Mouse (Mus musculus): Measurements from ENCODE around the gene Lrp4.

The Lrp4 gene

DNA sequence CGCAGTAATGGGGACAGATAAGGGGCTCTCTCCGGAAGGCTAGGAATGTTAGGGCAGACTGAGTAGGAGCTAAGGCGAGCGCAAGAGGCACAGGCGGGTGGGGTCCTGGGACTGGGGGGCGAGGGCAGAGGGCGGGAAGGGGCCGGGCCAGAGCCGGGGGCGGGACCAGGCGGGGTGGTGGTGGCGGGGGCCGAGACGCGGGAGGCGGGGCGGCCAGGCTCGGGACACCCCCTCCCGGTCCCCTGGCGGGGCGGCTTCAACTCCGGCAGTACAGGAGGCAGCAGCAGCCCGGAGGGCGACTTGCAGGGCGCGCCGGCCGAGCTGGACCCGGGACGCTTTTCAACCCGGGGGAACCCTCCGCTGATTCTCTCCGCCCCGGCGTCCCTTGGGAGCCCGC, at the start of gene Lrp4:
Lrp4 (plus strand) TSS at position 253 of the 397 bp plus-strand sequence.
- DNase-seq (ENCODE audit: low spot score in 2 of 2), result peak in 1 of 2 experiments; percentile 73

DNA sequence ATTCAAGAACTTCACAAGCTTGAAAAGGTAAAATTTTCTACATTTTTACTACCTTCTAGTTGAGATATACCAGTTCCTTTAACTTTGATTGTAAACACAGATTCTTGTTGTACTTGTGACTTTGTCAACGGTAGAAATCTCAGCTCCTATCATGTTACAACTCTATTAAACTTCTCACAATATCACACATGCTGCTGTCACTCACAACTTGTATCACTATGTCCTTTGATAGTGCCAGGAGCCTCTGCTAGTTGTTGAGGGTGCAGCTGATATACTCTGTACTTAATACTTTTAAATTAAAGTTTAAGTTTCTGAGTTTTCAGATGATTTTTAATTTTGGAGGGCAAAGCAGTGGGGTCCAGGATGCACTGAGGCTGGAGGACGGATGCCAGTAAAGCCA, 49.3 kb upstream of the Lrp4 start:
- no peak for DNase-seq (ENCODE audit: low spot score in 2 of 2)

DNA sequence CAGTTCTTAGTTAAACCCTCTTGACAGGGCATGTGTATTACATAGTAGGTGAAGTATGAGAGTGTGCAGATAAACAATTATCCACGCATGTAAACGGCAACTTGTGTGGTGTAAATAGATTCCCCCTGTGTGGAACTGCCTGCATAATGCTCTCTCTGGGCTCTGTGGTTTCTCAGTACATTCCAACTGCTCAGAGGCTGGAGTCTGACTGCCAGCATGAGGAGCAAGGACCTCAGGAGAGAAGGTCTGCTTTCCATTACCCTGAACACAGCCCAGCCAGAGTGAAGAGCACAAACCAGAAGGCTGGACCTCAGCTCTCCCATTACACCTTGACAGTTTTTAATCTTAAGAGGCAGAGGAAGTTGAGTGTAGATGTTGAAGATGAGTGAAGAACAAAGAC, 45.8 kb upstream of the Lrp4 start:
- no peak for DNase-seq (ENCODE audit: low spot score in 2 of 2)

DNA sequence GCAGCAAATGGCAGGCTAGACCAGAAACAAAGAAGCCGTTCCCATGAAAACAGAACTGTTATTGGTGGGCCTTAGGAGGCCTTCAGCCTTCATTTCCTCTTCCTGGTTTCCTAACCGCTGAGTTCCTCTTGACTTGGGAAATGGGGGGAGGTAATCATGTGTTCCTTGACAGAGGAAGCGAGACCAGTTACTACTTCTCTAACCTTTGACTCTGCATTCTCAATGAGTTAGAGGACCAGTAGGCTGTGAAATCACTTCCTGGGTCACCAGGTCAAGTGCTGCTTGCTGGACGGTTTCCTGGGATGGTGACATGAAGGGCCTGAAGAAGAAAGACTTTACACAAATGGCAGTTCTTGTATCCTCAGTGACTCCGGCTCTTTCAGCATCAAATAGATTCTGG, 45.0 kb upstream of the Lrp4 start:
- no peak for DNase-seq (ENCODE audit: low spot score in 2 of 2)

DNA sequence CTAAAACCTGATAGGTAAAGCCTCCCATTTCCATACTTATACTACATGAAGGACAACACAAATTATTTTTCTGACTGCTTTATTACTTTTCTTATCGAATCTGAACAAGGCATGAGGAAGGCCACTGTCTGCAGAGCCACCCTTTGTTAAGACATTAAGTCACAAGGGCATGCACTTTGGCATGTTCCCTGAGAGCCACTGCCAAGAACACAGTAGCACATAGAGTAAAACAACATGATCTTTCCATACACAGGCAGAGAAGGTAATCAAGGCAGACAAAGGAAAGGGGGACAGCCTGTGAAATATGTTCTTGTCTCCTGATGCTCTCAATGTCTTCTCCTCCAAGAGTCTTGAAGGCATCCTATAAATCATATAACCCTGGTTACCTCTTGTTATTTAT, 43.5 kb upstream of the Lrp4 start:
- DNase-seq (ENCODE audit: low spot score in 2 of 2), result no peak

DNA sequence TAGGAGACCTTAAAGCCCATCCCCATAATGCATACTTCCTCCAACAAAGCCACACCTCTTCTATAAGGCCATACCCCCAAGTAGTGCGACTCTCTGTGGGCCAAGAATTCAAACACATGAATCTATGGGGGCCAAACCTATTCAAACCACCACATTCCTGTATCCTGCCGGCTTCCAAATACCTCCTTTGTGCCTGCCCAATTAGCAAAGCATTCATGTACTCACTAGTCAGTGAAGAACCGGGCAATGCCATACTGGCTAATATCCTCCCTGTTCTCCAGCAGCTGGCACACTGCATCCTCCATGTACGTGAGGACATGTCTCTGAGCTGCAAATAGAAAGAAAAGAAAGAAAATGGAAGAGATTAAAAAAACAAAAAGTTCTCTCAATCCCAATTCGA, 35.7 kb upstream of the Lrp4 start:
- DNase-seq (ENCODE audit: low spot score in 2 of 2), result no peak

DNA sequence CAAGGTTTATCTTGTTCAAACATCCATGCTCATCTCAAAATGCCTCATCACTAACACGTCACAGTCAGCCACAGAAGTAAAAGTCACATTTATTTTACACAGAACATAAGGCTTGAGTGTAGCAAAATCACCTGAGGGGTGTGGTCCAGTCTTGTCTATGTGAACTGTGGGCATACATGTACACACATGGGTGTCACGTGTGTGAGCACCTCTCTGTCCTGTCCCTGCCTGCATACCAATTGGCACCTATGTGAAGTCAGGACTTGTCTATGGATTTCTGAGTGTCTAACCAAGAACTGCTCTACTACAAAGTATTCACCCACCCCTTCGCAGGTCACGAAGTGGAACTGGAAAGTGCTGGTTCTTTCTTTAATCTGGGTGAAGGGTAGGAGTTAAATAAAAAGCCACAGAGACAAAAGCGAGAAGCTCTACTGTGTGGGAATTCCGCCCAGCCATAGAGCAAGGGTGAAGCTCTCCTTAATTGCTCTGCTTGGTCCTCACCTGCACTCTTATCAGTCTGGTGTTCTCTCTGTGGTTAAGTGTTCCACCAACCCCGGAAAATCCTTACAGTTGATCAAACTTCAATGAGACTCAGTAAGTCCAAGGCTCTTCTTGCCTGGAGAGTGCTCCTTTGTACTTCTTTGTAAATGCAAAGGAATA, 33.1 kb upstream of the Lrp4 start:
- no peak for DNase-seq (ENCODE audit: low spot score in 2 of 2)

DNA sequence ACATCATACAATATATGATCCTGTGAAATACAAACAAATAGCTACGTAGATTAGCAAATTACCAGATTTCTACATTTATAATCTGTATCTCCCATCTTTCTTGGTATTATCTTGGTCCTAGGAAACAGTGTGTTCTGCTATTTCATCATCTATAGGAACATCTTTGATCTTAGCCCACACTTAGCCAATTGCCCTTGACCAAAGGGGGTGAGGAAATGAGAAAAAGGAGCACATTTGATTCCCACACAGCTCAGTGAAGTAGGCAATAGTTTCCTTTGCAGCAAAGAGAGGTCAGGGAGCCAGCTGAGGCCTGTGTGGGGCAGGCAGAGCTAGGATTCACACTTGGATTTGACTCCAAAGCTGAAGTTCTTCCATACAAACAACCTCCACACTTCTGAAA, 31.0 kb upstream of the Lrp4 start:
- no peak for DNase-seq (ENCODE audit: low spot score in 2 of 2)

DNA sequence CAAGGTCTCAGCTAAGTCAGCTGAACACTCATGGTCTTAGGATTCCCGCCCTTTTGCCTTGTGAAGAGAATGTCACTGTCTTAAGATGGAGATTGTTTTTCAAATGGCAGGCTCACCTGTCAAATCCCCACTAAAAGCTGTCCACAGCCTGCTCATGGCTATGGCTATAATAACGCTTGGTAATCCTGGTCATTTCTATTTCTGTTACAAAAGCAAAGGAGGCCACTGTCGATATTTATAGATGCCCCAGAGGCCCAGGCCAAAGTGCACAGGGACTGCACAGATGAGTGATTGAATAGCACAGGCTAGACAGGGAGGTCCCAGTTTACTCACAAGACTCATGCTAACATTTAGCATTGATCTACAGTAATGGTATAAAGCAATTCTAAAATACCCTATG, 28.2 kb upstream of the Lrp4 start:
- no peak for DNase-seq (ENCODE audit: low spot score in 2 of 2)

DNA sequence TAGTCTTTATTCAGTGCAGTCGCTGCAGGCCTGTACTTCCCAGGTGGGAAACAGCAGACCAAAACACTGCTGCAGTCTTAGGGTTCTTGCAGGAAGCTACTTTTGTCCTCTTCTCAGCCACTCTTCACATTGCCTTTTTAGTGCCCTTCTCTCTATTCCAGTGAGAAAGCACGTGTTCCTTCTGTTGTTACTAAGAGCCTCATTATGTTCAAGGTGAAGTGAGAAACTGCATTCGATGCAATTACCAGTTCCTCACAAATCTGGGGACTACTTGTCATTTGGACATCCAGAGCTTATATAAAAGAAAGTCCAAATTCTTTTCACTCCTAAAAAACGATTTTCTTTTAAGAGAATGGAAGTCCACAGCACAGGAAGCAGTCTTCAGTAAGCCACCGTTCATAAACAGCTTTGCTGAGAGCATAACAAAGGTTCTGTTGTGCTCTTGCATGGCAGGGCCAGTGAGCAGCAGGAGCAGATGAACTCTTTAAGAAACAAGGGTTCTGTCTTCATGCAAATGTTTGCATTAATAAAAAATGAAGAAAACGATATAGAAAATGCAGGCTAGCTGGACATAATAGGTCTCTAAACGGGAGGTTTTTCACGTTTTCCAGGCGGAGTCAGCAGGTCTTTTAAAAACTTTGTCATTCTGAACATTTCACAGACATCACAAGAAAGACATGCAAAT, 27.3 kb upstream of the Lrp4 start:
- no peak for DNase-seq (ENCODE audit: low spot score in 2 of 2)

DNA sequence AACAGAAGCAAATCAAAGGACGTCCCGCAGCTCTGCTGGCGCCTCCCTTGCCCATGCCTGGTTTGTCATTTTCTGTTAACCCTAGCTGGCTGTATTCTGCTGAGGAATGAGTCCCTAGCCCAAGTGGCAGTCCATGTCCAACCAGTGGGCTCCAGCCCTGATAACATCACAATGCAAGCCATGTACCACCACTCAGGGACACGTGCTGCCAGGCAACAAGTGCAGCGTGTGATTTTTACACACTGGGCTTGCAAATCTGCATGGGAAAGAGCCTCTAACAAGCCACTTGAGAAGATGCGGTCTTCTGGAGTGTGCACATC, 26.8 kb upstream of the Lrp4 start:
- no peak for DNase-seq (ENCODE audit: low spot score in 2 of 2)

DNA sequence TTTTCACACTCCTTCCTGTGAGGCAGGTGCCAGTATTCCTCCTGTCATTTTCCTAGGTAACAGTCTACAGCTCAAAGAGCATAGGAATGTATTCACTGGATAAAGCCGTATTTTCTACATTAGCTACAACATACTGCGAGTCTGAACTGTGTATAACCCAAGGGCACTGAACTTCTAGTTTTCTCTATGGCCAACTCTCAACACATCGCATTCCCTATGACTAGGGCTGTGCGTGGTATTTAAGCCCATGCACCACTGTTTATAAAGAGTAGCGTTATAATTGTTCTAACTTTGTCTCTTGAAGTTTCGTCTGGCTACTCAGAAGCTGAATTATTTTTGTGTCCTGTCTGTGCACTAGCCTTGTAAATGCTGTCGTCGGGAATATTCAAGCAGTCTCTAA, 20.6 kb upstream of the Lrp4 start:
- no peak for DNase-seq (ENCODE audit: low spot score in 2 of 2)

DNA sequence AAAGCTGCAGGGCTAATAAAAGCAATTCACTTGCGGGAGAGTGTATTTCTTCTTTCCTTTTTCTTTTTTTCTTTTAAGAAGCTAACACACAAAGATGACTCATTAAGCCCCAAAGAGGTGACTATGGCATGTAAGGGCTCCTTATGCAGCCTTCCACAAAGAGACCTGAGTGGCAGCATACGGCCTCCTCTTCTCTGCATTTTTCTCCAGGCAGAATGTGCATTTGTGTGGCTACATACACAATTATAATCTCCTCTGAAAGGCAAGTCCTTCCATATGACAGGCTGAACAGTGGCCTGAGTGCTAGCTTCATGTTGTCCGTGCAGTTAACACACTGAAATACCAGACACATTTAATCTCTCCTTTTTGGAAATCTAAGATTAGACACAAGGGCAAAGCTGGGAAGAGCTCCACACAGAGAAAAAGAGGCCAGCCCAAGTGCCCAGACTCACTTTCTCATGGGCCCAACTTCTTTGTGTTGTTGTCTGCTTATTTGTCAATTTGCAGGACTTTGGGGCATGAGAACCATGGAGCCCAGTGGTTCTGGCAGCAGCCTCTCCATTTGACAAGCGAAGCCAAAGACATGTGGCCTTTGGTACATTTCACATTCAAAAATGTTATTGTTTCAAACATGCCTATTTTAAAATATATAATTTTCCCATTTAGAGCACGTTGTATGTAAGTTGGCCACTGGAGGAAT, 20.0 kb upstream of the Lrp4 start:
- no peak for DNase-seq (ENCODE audit: low spot score in 2 of 2)

DNA sequence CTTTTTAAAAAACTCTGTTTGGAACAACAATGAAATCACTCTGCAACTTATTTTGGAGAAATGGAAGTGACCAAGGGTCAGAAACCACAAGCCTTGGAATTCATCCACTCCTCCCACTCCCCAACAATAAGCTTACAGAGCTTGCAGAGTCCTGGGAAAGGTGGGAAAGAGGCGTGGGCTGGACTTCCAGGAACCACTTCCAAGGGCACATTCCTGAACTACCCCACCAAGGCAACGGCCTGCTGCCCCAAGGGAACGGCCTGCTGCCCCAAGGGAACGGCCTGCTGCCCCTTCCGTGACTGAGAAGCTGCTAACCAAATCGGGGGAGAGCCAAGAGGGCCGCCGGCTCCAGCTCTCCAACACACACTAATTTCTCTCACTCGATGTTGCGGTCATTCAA, 18.0 kb upstream of the Lrp4 start:
- no peak for DNase-seq (ENCODE audit: low spot score in 2 of 2)

DNA sequence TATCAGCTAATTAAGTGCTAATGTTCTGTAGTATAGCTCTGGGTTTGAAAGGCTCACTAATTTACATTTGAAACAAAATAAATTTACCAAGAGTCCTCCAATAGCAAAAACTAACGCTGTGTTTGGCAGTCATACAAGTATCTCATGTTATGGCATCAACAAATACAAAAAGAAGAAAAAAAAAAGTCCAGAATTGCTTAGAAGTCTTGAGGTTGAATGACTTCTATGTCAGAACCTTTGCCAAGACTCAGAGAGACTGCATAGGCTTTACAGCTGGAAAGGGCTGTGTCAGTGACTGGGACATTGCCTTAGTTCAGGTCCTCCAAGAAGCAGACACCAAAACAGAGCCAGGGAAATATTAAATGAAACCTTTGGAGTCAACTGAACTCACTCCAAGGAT, 17.4 kb upstream of the Lrp4 start:
- no peak for DNase-seq (ENCODE audit: low spot score in 2 of 2)

DNA sequence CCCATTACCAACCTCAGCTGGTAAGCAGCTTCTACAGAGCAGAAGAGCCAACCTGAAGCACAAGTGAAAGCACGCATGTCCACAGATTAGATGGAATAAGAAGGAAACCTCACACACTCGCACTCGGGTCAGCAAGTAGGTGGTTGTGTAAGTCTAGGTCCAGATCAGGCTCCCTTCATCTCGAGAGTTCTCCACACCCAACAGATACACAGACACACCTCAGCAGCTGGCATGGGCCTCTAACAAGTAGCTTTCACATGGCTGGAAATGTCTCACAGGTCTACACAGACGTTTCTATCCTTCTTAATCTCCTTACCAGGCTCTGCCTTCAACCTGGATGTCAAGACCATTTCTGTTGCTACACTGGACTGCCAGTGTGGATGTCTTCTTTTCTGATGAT, 16.6 kb upstream of the Lrp4 start:
- no peak for DNase-seq (ENCODE audit: low spot score in 2 of 2)

DNA sequence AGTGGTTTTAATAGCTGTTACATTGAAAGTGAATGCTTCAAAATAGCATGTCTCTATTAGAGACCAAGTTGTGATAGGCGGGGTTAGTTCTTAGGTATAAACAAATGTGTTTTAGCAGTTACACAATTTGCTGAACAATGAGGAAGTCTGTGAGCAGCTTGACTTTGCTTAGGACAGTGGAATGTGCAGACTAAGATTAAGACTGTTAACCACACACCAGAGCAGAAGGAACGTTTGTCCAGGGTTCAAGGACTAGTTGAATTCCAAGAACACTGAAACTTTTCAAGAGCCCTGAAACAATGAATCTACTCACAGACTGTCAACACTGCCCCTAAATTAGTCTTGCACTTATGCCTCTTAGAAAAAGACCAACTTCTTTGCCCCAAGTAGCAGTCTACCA, 15.6 kb upstream of the Lrp4 start:
- DNase-seq (ENCODE audit: low spot score in 2 of 2), result no peak

DNA sequence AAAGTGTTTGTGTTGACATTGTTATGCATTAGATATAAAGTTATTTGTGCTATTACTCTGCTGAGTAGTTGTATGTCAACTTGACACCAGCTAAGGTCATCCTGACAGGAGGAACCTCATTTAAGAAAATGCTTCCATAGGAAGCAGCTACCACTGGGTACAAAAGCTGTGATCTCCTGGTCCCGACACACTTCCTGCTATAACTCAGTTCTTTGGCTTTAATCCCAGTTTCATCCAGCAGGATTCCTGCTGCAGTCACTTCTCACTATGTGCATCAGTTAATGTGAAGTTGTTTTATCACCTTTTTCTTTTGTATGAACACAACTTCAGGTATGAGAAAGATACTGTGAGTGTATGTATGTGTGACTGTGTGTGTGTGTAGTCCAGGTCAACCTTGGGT, 15.1 kb upstream of the Lrp4 start:
- no peak for DNase-seq (ENCODE audit: low spot score in 2 of 2)

DNA sequence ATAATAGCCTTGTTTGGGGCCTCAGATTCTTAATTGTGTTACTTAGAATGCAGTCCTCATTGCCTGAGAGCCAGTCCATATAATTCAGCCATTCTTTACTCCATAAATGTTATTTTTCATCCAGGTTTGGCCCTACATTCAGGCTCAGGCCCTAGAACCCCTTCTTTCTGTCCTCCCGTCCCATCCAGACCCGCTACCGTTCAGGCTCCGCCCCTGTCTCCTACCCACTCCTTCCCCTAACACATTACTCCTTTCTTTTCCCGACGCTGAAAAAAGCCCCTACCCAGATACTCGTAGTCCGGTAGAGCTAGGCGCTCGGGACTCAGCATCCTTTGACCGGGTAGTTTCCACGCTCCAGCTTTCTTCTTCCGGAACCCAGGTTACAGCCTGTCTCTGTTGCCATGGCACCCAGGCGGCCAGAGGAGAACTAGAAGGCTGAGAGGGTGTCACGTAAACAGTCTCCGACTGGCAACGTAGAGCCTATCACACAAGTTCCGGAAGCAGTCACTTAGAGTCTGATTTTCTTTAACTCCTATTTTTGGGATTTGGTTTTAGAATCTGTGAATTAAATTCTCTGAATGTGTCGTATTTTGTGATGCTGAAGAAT, 12.9 kb upstream of the Lrp4 start, which contains the start of gene 1110051M20Rik:
1110051M20Rik (minus strand) TSS at position 419 of the 607 bp plus-strand sequence.
- peak; percentile 79 to 89 for DNase-seq (ENCODE audit: low spot score in 2 of 2)

DNA sequence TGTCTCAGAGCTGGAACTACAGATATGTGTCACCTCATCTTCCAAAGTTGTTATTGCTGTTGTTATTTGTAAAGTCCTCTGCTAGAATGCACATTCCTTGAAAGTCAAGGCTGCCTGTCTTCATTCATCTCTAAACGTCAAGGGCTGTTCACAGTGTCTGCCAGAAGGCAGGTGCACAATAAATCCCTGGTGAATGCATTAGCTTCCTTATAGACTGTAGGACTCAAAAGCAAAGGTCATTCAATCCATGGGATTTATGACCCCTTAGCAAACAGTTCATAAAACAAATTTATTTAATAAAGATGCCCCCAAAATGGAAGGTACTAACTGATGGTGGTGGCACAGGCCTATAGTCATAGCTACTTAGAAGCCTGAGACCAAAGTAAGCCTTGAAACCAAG, 7.6 kb upstream of the Lrp4 start:
- no peak for DNase-seq (ENCODE audit: low spot score in 2 of 2)

DNA sequence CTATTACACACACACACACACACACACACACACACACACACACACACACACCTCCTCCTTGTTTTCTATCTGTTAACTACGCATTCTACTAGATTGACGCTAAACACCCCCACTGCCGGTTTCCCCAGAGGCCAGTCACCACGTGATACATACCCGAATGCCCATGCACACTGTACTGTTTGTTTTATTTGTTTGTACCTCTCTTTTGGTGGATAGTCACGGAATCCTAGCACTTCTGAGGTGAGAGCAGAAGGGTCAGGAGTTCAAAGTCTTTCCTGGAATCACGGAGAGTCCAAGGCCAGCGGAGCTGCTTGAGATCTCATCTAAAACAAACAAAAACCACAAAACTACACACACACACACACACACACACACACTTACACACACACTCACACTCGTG, 7.0 kb upstream of the Lrp4 start:
- no peak for DNase-seq (ENCODE audit: low spot score in 2 of 2)

DNA sequence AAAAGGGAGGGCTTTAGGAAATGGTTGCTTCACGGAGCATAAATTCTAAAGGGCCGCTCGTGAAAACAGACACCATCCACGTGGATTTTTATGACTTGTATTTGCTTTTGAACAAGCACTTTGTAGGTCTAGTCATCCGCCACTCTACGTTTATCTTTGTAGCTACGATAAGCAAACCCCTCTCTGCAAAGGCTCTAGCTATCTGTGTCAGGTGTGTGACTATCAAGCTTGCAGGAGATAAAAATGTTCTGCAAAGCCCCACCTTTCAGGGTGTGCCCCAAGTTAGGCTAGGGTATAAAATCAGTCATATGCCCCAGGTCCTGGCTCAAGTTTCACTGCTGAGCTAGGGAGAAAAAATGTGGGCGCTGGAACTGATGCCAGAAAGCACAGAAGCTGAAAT, 4.7 kb upstream of the Lrp4 start:
- DNase-seq (ENCODE audit: low spot score in 2 of 2), result no peak
